Comparison of ENCODE assay signal across 20 mouse cellular contexts in the genomic region with DNA sequence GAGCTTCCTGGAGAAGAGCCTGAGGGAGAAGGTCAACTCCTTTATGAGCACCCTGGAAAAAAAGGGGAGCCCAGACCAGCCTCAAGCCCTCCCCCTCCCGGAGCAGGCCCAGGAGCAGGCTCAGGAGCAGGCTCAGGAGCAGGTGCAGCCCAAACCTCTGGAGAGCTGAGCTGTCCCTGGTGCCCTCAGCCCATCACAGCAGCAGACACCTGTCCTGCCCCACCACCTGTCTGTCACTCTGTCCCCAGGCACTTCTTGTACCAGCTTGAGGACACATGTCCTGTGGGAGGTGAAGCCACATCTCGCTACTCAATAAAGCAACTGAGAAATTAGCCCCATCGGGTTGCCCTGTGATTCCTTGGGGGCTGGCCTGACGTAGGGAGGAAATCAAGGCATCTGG. TPM values are rescaled to one million over a fixed set of nuclear protein-coding genes. Genes with fewer than 3 reads are reported as not detected.
"Had no signal": no experiment of that assay in that cellular context is flagged by ENCODE, and none has a peak within 500 bp of the region (broad histone marks: within the 10 kb centered on the region; RNA-seq: fewer than 3 reads in every experiment).

No protein-coding gene starts in this region.

- H3K4me2 ChIP-seq: limb, embryonic 13.5 days; liver, embryonic 13.5 days; midbrain, embryonic 12.5 days; neural tube, embryonic 13.5 days had no signal

- H3K4me3 ChIP-seq: limb, embryonic 13.5 days; liver, embryonic 13.5 days; midbrain, embryonic 12.5 days; neural tube, embryonic 13.5 days had no signal

- H3K4me1 ChIP-seq: limb, embryonic 13.5 days; liver, embryonic 13.5 days; midbrain, embryonic 12.5 days; neural tube, embryonic 13.5 days had no signal

- ATAC-seq: midbrain, embryonic 16.5 days had no signal

- H3K27ac ChIP-seq: kidney, postnatal 0 days; limb, embryonic 13.5 days; liver, embryonic 13.5 days; midbrain, embryonic 12.5 days; neural tube, embryonic 13.5 days had no signal

- H3K9ac ChIP-seq: limb, embryonic 13.5 days; liver, embryonic 13.5 days; midbrain, embryonic 12.5 days; neural tube, embryonic 13.5 days had no signal

- H3K9me3 ChIP-seq: limb, embryonic 13.5 days; liver, embryonic 13.5 days; midbrain, embryonic 12.5 days; neural tube, embryonic 13.5 days had no signal

- H3K36me3 ChIP-seq: limb, embryonic 13.5 days; liver, embryonic 13.5 days; midbrain, embryonic 12.5 days; neural tube, embryonic 13.5 days had no signal

- DNase-seq: kidney, adult 9 months; kidney, postnatal 36 days; layer of hippocampus, adult 9-11 months; layer of hippocampus, postnatal 36 days; liver, embryonic 13.5 days; lung, adult 18-20 months; right cerebral cortex, adult 18-20 months; spleen, adult 18-20 months; thymus, postnatal 36 days had no signal

- H3K27me3 ChIP-seq: limb, embryonic 13.5 days; liver, embryonic 13.5 days had no signal

RNA-seq across cellular contexts. Expression of a gene that starts 2.6 kb away (rescaled TPM):
- total RNA-seq: layer of hippocampus, adult 18-20 months; layer of hippocampus, postnatal 36 days; left cerebral cortex, postnatal 36 days; megakaryocyte-erythroid progenitor cell, adult 5-6 weeks had no signal
- polyA plus RNA-seq: lung, embryonic 16.5 days; midbrain, embryonic 12.5 days; midbrain, embryonic 16.5 days had no signal

RNA-seq across cellular contexts. Expression of a gene that starts 7.7 kb away (rescaled TPM):
- total RNA-seq: megakaryocyte-erythroid progenitor cell, adult 5-6 weeks had no signal
- polyA plus RNA-seq: limb, embryonic 13.5 days; lung, embryonic 16.5 days; midbrain, embryonic 12.5 days; midbrain, embryonic 16.5 days; neural tube, embryonic 13.5 days; stomach, embryonic 14.5 days had no signal

RNA-seq across cellular contexts. Expression of a gene that starts 14.7 kb away (rescaled TPM):
- total RNA-seq: layer of hippocampus, postnatal 36 days; megakaryocyte-erythroid progenitor cell, adult 5-6 weeks had no signal

RNA-seq across cellular contexts. Expression of a gene that starts 25.3 kb away (rescaled TPM):
- total RNA-seq: layer of hippocampus, adult 18-20 months; layer of hippocampus, postnatal 36 days; left cerebral cortex, postnatal 36 days; megakaryocyte-erythroid progenitor cell, adult 5-6 weeks had no signal
- polyA plus RNA-seq: intestine, embryonic 14.5 days; limb, embryonic 13.5 days; lung, embryonic 16.5 days; midbrain, embryonic 12.5 days; midbrain, embryonic 16.5 days; neural tube, embryonic 13.5 days; stomach, embryonic 14.5 days had no signal
